Mouse (Mus musculus) spleen, postnatal 4 days (tissue): ENCODE measurements around the gene A530032D15Rik.
"Not testable (repeated sequence)": the region's sequence is repeated elsewhere in the genome, so short reads cannot be mapped to it uniquely, and the experiment has no call there.

Experiments
- DNase-seq, 2 experiments: peaks; one replicate each; pipeline ENCODE4 v3.0.0; 2022; ENCODE audit warnings: low spot score in 2 of 2

Gene A530032D15Rik

GRCm38 (mm10) chr1:85109753-85110152 lies at the start of gene A530032D15Rik:
Gene A530032D15Rik, minus strand, starts transcription at chr1:85109853.
- not testable (repeated sequence) for DNase-seq

DNA sequence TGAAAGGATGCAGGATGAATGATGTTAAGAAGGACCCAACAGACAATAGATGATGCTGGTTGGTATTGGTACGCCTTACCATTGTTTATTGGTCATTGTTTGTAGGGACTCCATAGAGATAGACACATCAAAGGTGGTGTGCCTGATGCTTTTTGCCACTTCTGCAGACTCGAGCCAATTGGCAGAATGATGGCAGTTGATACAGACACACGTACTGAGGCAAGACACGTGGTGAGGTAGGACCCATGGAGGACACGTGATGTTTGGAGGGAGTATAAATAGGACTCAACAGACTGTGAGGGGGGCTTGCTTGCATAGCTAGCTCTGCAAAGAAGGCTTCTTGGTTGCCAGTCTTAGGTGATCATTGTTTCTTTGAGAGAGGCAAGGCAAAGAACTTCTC lies 45.5 kb upstream of the A530032D15Rik start:
- not testable (repeated sequence) for DNase-seq

DNA sequence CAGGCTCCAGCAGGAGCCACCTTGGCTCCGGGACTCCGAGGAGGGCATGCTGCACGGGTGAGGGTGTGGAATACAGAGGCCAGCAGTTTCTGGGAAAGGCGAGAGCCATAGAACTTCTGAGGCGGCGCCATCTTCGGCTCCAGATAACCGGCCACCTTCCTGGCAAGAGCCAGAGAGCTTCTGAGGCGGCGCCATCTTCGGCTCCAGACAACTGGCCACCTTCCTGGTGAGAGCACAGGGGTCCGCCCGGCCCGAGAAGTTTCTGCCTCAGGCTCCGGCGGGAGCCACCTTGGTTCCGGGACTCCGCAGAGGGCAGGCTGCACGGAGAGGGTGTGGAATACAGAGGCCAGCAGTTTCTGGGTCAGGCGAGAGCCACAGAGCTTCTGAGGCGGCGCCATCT lies 24.0 kb upstream of the A530032D15Rik start:
- not testable (repeated sequence) for DNase-seq

- peak in 1 of 2 experiments; percentile 11 for DNase-seq
Measured at GRCm38 (mm10) chr1:85121841-85122240, 12.2 kb upstream of the A530032D15Rik start.

DNA sequence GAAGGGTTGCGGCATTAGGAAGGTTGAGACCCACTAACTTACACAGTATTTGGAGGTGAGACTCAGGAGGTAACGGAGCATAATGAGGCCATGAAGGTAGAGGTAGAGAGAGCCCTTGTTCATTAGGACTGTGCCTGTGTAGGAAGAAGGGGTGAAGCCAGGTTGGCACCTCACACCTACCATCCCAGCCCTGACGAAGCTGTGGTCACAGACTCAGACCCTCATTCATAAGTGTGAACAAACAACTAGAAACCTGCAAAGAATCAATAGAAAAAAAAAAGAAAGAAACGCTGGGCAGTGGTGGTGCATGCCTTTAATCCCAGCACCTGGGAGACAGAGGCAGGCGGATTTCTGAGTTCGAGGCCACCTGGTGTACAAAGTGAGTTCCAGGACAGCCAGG lies 8.7 kb upstream of the A530032D15Rik start:
- not testable (repeated sequence) for DNase-seq

- DNase-seq: peak; percentile 28 to 72
Measured at GRCm38 (mm10) chr1:85117537-85117936, 7.9 kb upstream of the A530032D15Rik start.

- DNase-seq: peak; percentile 22 to 66
Measured at GRCm38 (mm10) chr1:85114666-85115402, 5.2 kb upstream of the A530032D15Rik start.

GRCm38 (mm10) chr1:85114078-85114477 lies 4.4 kb upstream of the A530032D15Rik start:
- peak; percentile 24 to 74 for DNase-seq

DNA sequence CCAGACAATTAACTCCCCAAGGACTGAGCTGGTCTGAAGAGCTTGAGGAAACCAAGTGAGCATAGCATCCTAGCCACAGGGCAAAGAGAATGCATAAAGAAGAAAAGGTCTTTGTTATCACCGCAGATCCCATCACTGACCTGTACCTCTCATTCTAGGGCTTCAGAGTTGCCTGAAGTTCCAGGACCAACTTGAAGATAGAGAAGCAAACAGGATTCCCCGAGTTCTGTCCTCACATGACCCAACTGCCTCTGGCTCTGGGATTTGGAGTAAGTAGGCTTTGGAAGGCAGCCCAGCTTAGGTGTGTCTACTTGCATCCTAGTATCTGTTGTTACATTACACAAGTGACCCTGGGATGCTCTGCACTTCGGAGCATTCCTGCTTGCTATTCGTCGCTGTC lies 3.2 kb upstream of the A530032D15Rik start:
- DNase-seq: peak; percentile 14 to 68

DNA sequence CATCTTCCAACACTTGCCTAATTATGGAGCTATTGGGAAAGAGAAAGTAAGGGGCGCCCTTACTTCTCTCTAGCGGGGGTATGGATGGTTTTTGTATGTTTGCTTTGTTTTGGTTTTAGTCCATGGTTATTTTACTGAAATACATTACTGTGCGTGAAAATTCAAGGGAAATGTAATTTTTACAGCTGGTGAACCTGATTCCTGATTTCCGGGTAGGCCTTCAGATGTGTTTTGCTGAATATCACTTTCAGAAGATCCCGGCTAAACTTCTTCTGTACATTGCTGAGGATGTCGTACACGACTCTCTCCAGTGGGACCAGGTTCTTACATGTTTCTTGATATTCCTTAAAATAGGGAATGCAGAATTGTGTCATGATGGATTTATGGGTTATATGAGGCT lies 2.6 kb upstream of the A530032D15Rik start:
- DNase-seq: not testable (repeated sequence)

GRCm38 (mm10) chr1:85111572-85111971 lies 1.9 kb upstream of the A530032D15Rik start:
- peak; percentile 49 to 82 for DNase-seq

DNA sequence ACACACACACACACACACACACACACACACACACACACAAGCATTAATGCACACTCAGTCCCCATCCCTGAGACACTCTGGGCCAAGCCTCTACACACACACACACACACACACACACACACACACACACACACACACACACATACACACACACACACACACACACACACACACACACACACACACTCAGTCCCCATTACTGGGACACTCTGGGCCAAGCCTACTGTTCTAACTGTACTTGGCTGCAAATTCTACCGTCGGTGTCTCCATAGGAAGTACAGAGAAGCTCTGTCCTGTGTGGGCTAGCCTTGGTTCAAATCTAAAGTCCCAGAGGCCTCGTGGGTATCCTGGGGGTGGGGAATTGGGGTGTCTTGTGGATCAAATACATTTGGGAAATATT lies 1.2 kb upstream of the A530032D15Rik start:
- DNase-seq: not testable (repeated sequence)

GRCm38 (mm10) chr1:85106013-85106412 lies 3.6 kb downstream of the A530032D15Rik start:
- DNase-seq: not testable (repeated sequence)

- peak in 1 of 2 experiments; percentile 75 for DNase-seq
Measured at GRCm38 (mm10) chr1:85105336-85105735, 4.3 kb downstream of the A530032D15Rik start.

GRCm38 (mm10) chr1:85101754-85102153 lies 7.9 kb downstream of the A530032D15Rik start:
- not testable (repeated sequence) for DNase-seq

DNA sequence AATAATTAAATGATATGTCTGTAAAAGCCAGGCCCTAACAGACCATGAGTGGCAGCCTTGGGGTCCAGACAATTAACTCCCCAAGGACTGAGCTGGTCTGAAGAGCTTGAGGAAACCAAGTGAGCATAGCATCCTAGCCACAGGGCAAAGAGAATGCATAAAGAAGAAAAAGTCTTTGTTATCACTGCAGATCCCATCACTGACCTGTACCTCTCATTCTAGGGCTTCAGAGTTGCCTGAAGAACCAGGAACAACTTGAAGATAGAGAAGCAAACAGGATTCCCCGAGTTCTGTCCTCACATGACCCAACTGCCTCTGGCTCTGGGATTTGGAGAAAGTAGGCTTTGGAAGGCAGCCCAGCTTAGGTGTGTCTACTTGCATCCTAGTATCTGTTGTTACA lies 9.8 kb downstream of the A530032D15Rik start, which contains the start of gene Gm10553:
TSS of gene Gm10553 (plus strand) at position 301 of the 400 bp plus-strand sequence.
- DNase-seq: not testable (repeated sequence)

GRCm38 (mm10) chr1:85099081-85099480 lies 10.6 kb downstream of the A530032D15Rik start:
- not testable (repeated sequence) for DNase-seq

DNA sequence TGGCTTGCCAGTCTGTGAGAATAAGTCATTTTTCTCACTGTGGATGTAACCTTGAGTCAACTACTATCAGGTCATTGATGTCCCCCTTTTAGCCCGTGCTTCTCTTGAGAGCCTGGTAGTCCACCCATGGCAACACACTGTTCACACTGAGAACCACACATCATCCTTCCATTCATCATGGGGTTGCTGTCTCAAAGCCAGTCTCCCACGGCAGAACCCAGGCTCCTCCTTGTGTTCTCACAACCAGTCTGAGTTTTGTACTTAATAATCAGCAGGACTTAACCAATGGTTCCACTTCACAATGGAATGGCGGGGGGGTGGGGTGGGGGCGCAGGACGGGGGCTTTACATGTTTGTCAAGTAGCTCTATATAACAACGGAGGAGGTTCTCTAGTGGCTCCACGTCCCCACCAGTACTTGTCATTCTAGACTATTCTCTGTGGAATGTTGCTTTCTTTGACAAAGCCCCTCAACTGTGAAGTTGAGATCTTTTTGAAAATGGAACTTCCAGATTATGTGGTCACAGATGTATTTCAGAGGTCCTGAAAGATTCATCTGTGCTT lies 16.6 kb downstream of the A530032D15Rik start:
- peak in 1 of 2 experiments; percentile 60 for DNase-seq

- DNase-seq: peak in 1 of 2 experiments; percentile 59
Measured at GRCm38 (mm10) chr1:85092169-85092568, 17.5 kb downstream of the A530032D15Rik start.

- DNase-seq: peak in 1 of 2 experiments; percentile 3
Measured at GRCm38 (mm10) chr1:85086211-85086610, 23.4 kb downstream of the A530032D15Rik start.

DNA sequence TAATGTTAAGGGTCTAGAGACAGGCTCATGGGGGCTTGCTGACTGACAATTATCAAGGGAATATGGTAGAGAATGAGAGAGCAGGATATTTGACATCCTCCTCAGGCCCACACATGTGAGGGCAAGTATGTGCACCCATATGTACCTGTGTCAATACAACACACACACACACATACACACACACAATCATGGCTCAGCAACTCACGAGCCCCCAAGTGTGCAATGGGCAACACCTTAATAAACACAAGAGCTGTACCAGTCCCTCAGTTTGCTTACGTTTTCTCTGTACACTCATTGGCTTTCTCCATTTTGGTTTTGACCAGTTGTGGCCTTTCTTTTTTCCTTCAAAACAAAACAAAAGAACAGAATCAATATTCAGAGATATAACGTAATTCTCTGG lies 24.9 kb downstream of the A530032D15Rik start:
- DNase-seq: peak in 1 of 2 experiments; percentile 61

DNA sequence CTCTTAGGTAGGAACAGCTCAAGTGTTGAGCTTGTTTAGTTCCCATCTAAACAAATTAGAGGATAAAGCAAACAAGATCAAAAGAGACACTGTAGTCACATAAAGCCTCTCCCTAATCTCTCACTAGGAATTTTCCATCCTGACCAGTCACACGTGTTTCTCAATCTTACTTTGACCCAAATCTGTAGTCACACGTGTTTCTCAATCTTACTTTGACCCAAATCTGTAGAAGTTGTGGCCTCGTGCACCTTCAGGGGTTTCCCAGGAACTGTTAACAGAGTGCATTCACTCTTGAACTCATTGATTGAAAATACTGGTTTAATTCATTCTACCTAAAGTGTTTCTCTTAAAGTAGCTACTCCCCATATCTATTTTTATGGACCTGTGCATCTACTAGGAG lies 36.6 kb downstream of the A530032D15Rik start:
- not testable (repeated sequence) for DNase-seq

GRCm38 (mm10) chr1:85071690-85072089 lies 38.0 kb downstream of the A530032D15Rik start:
- peak in 1 of 2 experiments; percentile 61 for DNase-seq
